Mouse (Mus musculus) embryo, embryonic 10.5 days (tissue): Measurements from ENCODE around the gene Atpaf1.
A peak's percentile ranks its signal among the peaks of the same experiment; 100 is the strongest.

Experiments
- DNase-seq: peaks from one replicate; pipeline ENCODE4 v3.0.0-alpha.2; 2015; ENCODE audit warnings: low spot score

The Atpaf1 gene

GRCm38 (mm10) chr4:115784769-115785510 is at the start of gene Atpaf1:
Gene Atpaf1, plus strand, starts transcription at chr4:115784812.
- DNase-seq, result peak; percentile 70

GRCm38 (mm10) chr4:115734867-115735266 is 49.7 kb upstream of the Atpaf1 start:
- DNase-seq, result no peak

- peak; percentile 99 for DNase-seq
Measured at GRCm38 (mm10) chr4:115737551-115738041, 47.0 kb upstream of the Atpaf1 start, which contains the start of gene Efcab14. Gene Efcab14, plus strand, starts transcription at chr4:115737744.

GRCm38 (mm10) chr4:115738481-115738985 is 46.1 kb upstream of the Atpaf1 start:
- DNase-seq, result no peak

- no peak for DNase-seq
Measured at GRCm38 (mm10) chr4:115742658-115743057, 42.0 kb upstream of the Atpaf1 start.

GRCm38 (mm10) chr4:115743096-115743495 is 41.5 kb upstream of the Atpaf1 start:
- no peak for DNase-seq

GRCm38 (mm10) chr4:115748181-115748580 is 36.4 kb upstream of the Atpaf1 start:
- no peak for DNase-seq

GRCm38 (mm10) chr4:115749336-115749735 is 35.3 kb upstream of the Atpaf1 start:
- no peak for DNase-seq

- no peak for DNase-seq
Measured at GRCm38 (mm10) chr4:115754101-115754500, 30.5 kb upstream of the Atpaf1 start.

- no peak for DNase-seq
Measured at GRCm38 (mm10) chr4:115754851-115755250, 29.8 kb upstream of the Atpaf1 start.

GRCm38 (mm10) chr4:115761206-115761605 is 23.4 kb upstream of the Atpaf1 start:
- DNase-seq, result no peak

GRCm38 (mm10) chr4:115764581-115764980 is 20.0 kb upstream of the Atpaf1 start:
- no peak for DNase-seq

GRCm38 (mm10) chr4:115767647-115768467 is 16.8 kb upstream of the Atpaf1 start:
- DNase-seq, result peak; percentile 14

GRCm38 (mm10) chr4:115775056-115775455 is 9.6 kb upstream of the Atpaf1 start:
- DNase-seq, result no peak

GRCm38 (mm10) chr4:115777627-115778026 is 7.0 kb upstream of the Atpaf1 start:
- DNase-seq, result no peak

- DNase-seq, result no peak
Measured at GRCm38 (mm10) chr4:115780269-115780668, 4.3 kb upstream of the Atpaf1 start.

GRCm38 (mm10) chr4:115780918-115781317 is 3.7 kb upstream of the Atpaf1 start, which contains the start of gene Tex38:
Gene Tex38, minus strand, starts transcription at chr4:115781018.
- DNase-seq, result no peak

- DNase-seq, result no peak
Measured at GRCm38 (mm10) chr4:115782026-115782805, 2.4 kb upstream of the Atpaf1 start.

- DNase-seq, result no peak
Measured at GRCm38 (mm10) chr4:115785511-115786034, 961 bp downstream of the Atpaf1 start.

GRCm38 (mm10) chr4:115790864-115791263 is 6.3 kb downstream of the Atpaf1 start:
- DNase-seq, result no peak

GRCm38 (mm10) chr4:115795360-115795759 is 10.7 kb downstream of the Atpaf1 start:
- DNase-seq, result no peak

- no peak for DNase-seq
Measured at GRCm38 (mm10) chr4:115799981-115800380, 15.4 kb downstream of the Atpaf1 start.
